Mouse (Mus musculus) left cerebral cortex, adult 2 months (tissue): ENCODE results near the gene Dio2. TPM values are rescaled to one million over a fixed set of nuclear protein-coding genes. Genes with fewer than 3 reads are reported as not detected.

Experiments used
- DNase-seq, 2 experiments: peaks; one replicate each; pipeline ENCODE4 v3.0.0; 2021 to 2022; ENCODE audit warnings: low spot score in 2 of 2, mixed read lengths in 1 of 2; ENCODE audit errors: extremely low spot score in 1 of 2
- H3K27ac ChIP-seq: fragments of 200-600 bp; 2 replicates; pipeline ENCODE4 v1.8.1; 2022
- H3K4me3 ChIP-seq: fragments of 200-600 bp; 2 replicates; pipeline ENCODE4 v1.8.1; 2022
- CTCF ChIP-seq: fragments of 200-600 bp; IDR thresholded peaks from 2 replicates; pipeline ENCODE4 v1.8.1; 2022; ENCODE audit warnings: antibody characterized with exemption, mild to moderate bottlenecking, moderate library complexity
- intact Hi-C: fragments of 180-260 bp; cut with DNase I; formaldehyde crosslinking; loops from one replicate; pipeline ENCODE4 v1.15.1; 2025
- long read RNA-seq, 2 experiments: library from polyadenylated mRNA; stranded (forward); transcript quantifications; one replicate each; pipeline ENCODE4 v2.0.0; 2021; ENCODE audit warnings: borderline mapping rate in 2 of 2
- total RNA-seq, 2 experiments: library from RNA; stranded (reverse); gene quantifications; 2 replicates each; pipeline ENCODE4 v1.2.3; 2021

The Dio2 gene
- 10 to 100 TPM; 78.5 to 80.5 TPM for total RNA-seq
- long read RNA-seq, experiment 1, full-length matches to known transcripts: 104 of 123 reads
- long read RNA-seq, experiment 1, partial matches to known transcripts: 0 of 123 reads
- long read RNA-seq, experiment 1, other reads (novel, unspliced or antisense): 19 of 123 reads
- long read RNA-seq, experiment 2, full-length matches to known transcripts: 93 of 114 reads
- long read RNA-seq, experiment 2, partial matches to known transcripts: 0 of 114 reads
- long read RNA-seq, experiment 2, other reads (novel, unspliced or antisense): 21 of 114 reads

- H3K4me3 ChIP-seq: peak within 1 kb of the TSS; percentile 43
- peak; percentile 2 for TF ChIP-seq CTCF
- intact Hi-C loops: loop anchor here (1.0 to 10.0 kb wide), 3 partner anchors 171 to 576 kb away; no protein-coding TSS in a partner anchor
- peak; percentile 20 to 23 for DNase-seq
- H3K27ac ChIP-seq: peak within 1 kb of the TSS; percentile 63
These were observed at the start of gene Dio2 for GRCm38 (mm10) chr12:90738388-90739223. Gene Dio2 (minus strand): TSS chr12:90738438.

GRCm38 (mm10) chr12:90781438-90781837 lies 43.2 kb upstream of the Dio2 start:
- TF ChIP-seq CTCF: no peak

GRCm38 (mm10) chr12:90744752-90745151 lies 6.5 kb upstream of the Dio2 start:
- intact Hi-C loops: loop anchor here (5.0 kb wide), 2 partner anchors 158 to 173 kb away; no protein-coding TSS in a partner anchor

More at GRCm38 (mm10) chr12:90781438-90781837, 43.2 kb upstream of the Dio2 start:
- no peak overlapping the region for H3K4me3 ChIP-seq
- intact Hi-C loops: no loop called here
- DNase-seq: no peak
- H3K27ac ChIP-seq: no peak overlapping the region

GRCm38 (mm10) chr12:90743633-90744032 lies 5.4 kb upstream of the Dio2 start:
- intact Hi-C loops: loop anchor here (5.0 kb wide), 2 partner anchors 159 to 174 kb away; no protein-coding TSS in a partner anchor
- DNase-seq: peak in 1 of 2 experiments; percentile 19

More at GRCm38 (mm10) chr12:90744752-90745151, 6.5 kb upstream of the Dio2 start:
- TF ChIP-seq CTCF: no peak
- no peak for DNase-seq
- Histone ChIP-seq H3K4me3 (no peak overlapping the region), H3K27ac (no peak overlapping the region)

GRCm38 (mm10) chr12:90740468-90740867 lies 2.2 kb upstream of the Dio2 start:
- TF ChIP-seq CTCF: peak; percentile 81
- no peak overlapping the region for H3K27ac ChIP-seq
- no peak overlapping the region for H3K4me3 ChIP-seq
- intact Hi-C loops: loop anchor here (1.0 to 5.0 kb wide), 3 partner anchors 162 to 348 kb away; no protein-coding TSS in a partner anchor
- peak; percentile 67 to 73 for DNase-seq

More at GRCm38 (mm10) chr12:90743633-90744032, 5.4 kb upstream of the Dio2 start:
- H3K27ac ChIP-seq: no peak overlapping the region
- no peak overlapping the region for H3K4me3 ChIP-seq
- no peak for TF ChIP-seq CTCF

- no peak for DNase-seq
- Histone ChIP-seq H3K27ac (peak overlapping the region; percentile 63; the same call in 1 of the 2 replicates), H3K4me3 (peak overlapping the region; percentile 43)
- TF ChIP-seq CTCF: no peak
- intact Hi-C loops: loop anchor here (5.0 to 10.0 kb wide), 2 partner anchors 171 to 277 kb away; no protein-coding TSS in a partner anchor
These were observed 306 bp downstream of the Dio2 start for GRCm38 (mm10) chr12:90737932-90738331.

- peak overlapping the region; percentile 4; the same call in 1 of the 2 replicates for H3K4me3 ChIP-seq
- DNase-seq: no peak
- peak overlapping the region; percentile 53; the same call in 1 of the 2 replicates for H3K27ac ChIP-seq
- TF ChIP-seq CTCF: no peak
- intact Hi-C loops: loop anchor here (5.0 to 10.0 kb wide), 2 partner anchors 168 to 279 kb away; no protein-coding TSS in a partner anchor
These were observed 2.8 kb downstream of the Dio2 start for GRCm38 (mm10) chr12:90735447-90735846.

- Histone ChIP-seq H3K27ac (peak overlapping the region; percentile 53; the same call in 1 of the 2 replicates), H3K4me3 (no peak overlapping the region)
- TF ChIP-seq CTCF: no peak
- no peak for DNase-seq
- intact Hi-C loops: loop anchor here (10.0 kb wide), 1 partner anchor 280 kb away; no protein-coding TSS in a partner anchor
These were observed 3.7 kb downstream of the Dio2 start for GRCm38 (mm10) chr12:90734503-90734902.

- no peak for DNase-seq
- H3K4me3 ChIP-seq: no peak overlapping the region
- peak overlapping the region; percentile 9; the same call in 1 of the 2 replicates for H3K27ac ChIP-seq
- TF ChIP-seq CTCF: no peak
- intact Hi-C loops: loop anchor here (10.0 kb wide), 1 partner anchor 281 kb away; no protein-coding TSS in a partner anchor
These were observed 4.5 kb downstream of the Dio2 start for GRCm38 (mm10) chr12:90733721-90734120.

- intact Hi-C loops: loop anchor here (10.0 kb wide), 1 partner anchor 285 kb away; no protein-coding TSS in a partner anchor
- DNase-seq: peak; percentile 36 to 50
- Histone ChIP-seq H3K27ac (no peak overlapping the region), H3K4me3 (no peak overlapping the region)
- TF ChIP-seq CTCF: peak; percentile 71
These were observed 8.6 kb downstream of the Dio2 start for GRCm38 (mm10) chr12:90729648-90730047.

- no peak for DNase-seq
- Histone ChIP-seq H3K4me3 (no peak overlapping the region), H3K27ac (no peak overlapping the region)
- no peak for TF ChIP-seq CTCF
- intact Hi-C loops: no loop called here
These were observed 13.1 kb downstream of the Dio2 start for GRCm38 (mm10) chr12:90725107-90725506.
